Mouse (Mus musculus) neural tube, embryonic 12.5 days (tissue): ENCODE measurements around the gene Fat3. TPM values are rescaled to one million over a fixed set of nuclear protein-coding genes. Genes with fewer than 3 reads are reported as not detected.
A peak's percentile ranks its signal among the peaks of the same experiment; 100 is the strongest.

ENCODE experiments used
- ATAC-seq: fragments of 200-750 bp; cut with Nextera tagmentation; 2 replicates; pipeline ENCODE4 v1.8.0; 2017; ENCODE audit warnings: low read depth, mild to moderate bottlenecking, moderate TSS enrichment, moderate library complexity; ENCODE audit not compliant: low FRiP score
- H3K27ac ChIP-seq: fragments of 300-500 bp; sonication (generic); 2 replicates; pipeline ENCODE4 v1.5.1; 2016
- H3K27me3 ChIP-seq: fragments of 300-500 bp; sonication (generic); replicated peaks from 2 replicates; pipeline ENCODE4 v1.6.1; 2016; ENCODE audit warnings: mild to moderate bottlenecking
- H3K36me3 ChIP-seq: fragments of 300-500 bp; sonication (generic); 2 replicates; pipeline ENCODE4 v1.6.1; 2016; ENCODE audit warnings: mild to moderate bottlenecking
- H3K4me1 ChIP-seq: fragments of 300-500 bp; sonication (generic); 2 replicates; pipeline ENCODE4 v1.6.1; 2016
- H3K4me2 ChIP-seq: fragments of 300-500 bp; sonication (generic); replicated peaks from 2 replicates; pipeline ENCODE4 v1.6.1; 2016; ENCODE audit warnings: mild to moderate bottlenecking
- H3K4me3 ChIP-seq: fragments of 300-500 bp; sonication (generic); 2 replicates; pipeline ENCODE4 v1.5.1; 2016
- H3K9ac ChIP-seq: fragments of 300-500 bp; sonication (generic); 2 replicates; pipeline ENCODE4 v1.6.1; 2016; ENCODE audit warnings: mild to moderate bottlenecking
- H3K9me3 ChIP-seq: fragments of 300-500 bp; sonication (generic); 2 replicates; pipeline ENCODE4 v1.6.1; 2016; ENCODE audit warnings: mild to moderate bottlenecking
- WGBS: fragments of 180-500 bp; shearing (Covaris S2); methylation state at CpG from one replicate; pipeline ENCODE4 v1.1.7; 2016; 5-methylcytosine and 5-hydroxymethylcytosine counted together
- polyA plus RNA-seq: library from polyadenylated mRNA; unstranded; fragments of >200 nt; fragmentation: Nextera tagmentation; extraction: Ambion mirVana; gene quantifications from 2 replicates; pipeline ENCODE4 v1.2.1, GENCODE M21; 2016

Fat3 gene
- polyA plus RNA-seq, 1 experiment from 2014 or later = 12.2 TPM

GRCm38 (mm10) chr9:16147735-16148134, 353.4 kb downstream of the Fat3 start:
- Histone ChIP-seq H3K27me3 (no peaks in the 10 kb centered on the region), H3K4me3 (no peak overlapping the region), H3K4me2 (no peak overlapping the region), H3K4me1 (peaks cover 6% of the 10 kb centered on the region), H3K36me3 (no peaks in the 10 kb centered on the region), H3K9ac (no peak overlapping the region), H3K27ac (no peak overlapping the region), H3K9me3 (no peaks in the 10 kb centered on the region)
- 17% methylated on average over 1 of the region's 1 CpGs for WGBS
- peak; percentile 86 for ATAC-seq

DNA sequence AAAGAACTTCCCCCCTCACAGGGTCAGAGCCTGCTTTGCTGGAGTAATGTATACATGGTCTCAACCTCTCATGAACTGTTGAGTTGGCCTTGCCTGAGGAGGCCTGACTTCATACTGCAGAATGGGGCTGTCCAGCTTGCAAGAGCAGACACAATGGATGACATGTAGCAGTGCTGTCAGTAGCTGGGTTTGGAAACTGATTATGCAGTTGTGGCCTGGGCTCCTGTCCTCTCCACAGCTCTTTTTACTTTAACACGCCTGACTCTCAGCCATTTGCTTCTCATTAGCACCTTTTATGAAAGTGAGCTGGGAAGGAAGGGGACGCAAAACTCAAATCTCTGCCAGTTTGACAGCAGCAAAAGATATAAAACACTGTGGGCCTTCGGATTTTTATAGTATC, 356.4 kb downstream of the Fat3 start:
- ATAC-seq = no peak
- no peak overlapping the region for H3K4me2 ChIP-seq
- no peaks in the 10 kb centered on the region for H3K9me3 ChIP-seq
- no peak overlapping the region for H3K27ac ChIP-seq
- no peaks in the 10 kb centered on the region for H3K36me3 ChIP-seq
- H3K4me3 ChIP-seq = no peak overlapping the region
- H3K9ac ChIP-seq = no peak overlapping the region
- no peaks in the 10 kb centered on the region for H3K27me3 ChIP-seq
- H3K4me1 ChIP-seq = 0 out of 2 replicates have a peak, but pooled peaks cover 4% of the 10 kb centered on the region
- 57% methylated on average over 3 of the region's 3 CpGs for WGBS

DNA sequence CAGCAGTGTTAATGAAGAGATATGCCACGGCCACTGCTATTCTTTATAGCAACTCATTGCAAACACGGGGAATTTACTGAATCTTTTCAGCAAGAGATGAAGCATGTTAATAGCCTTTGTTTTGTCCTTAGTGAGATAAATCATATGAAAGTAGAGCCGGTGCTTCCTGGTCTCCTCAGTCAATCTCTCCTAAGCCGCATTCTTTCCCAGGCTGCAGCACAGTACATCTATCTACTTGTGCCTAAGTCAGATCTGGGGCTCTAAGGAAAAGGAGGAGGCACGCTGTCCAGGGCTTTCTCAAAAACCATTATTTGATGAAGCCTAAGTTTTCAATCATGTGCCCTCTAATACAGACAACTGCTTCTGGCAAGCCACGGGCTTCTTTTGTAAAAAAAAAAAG, 361.8 kb downstream of the Fat3 start:
- no peak overlapping the region for H3K27ac ChIP-seq

DNA sequence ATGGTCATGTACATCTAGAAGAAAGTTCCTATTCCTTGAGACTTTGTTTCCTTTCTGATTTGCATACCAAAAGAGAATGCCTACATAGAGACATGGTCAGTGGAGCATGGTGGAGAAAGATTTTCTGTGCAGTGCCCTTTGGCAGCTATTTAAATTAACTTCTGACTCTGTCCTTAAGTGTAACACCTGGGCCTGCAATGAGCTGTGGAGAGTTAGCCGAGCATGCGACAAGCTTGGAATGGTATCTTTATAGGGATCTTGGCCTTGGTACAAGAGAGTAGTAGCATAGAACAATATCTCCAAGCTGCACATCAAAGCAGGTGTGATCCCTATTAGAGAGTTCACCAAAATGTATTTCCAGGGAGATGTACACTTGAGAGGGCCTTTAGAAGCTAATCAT, 368.0 kb downstream of the Fat3 start:
- no peak for ATAC-seq
- H3K27me3 ChIP-seq = no peaks in the 10 kb centered on the region
- no peaks in the 10 kb centered on the region for H3K36me3 ChIP-seq
- H3K9me3 ChIP-seq = no peaks in the 10 kb centered on the region
- WGBS = 91% methylated on average over 2 of the region's 2 CpGs
- H3K4me1 ChIP-seq = no peaks in the 10 kb centered on the region
- no peak overlapping the region for H3K4me3 ChIP-seq
- no peak overlapping the region for H3K27ac ChIP-seq
- H3K9ac ChIP-seq = no peak overlapping the region
- no peak overlapping the region for H3K4me2 ChIP-seq

More for the DNA sequence above, 361.8 kb downstream of the Fat3 start:
- H3K27me3 ChIP-seq = no peaks in the 10 kb centered on the region
- peaks cover 6% of the 10 kb centered on the region; the same call in 1 of the 2 replicates for H3K4me1 ChIP-seq
- H3K9me3 ChIP-seq = no peaks in the 10 kb centered on the region
- ATAC-seq = no peak
- H3K4me3 ChIP-seq = no peak overlapping the region
- H3K9ac ChIP-seq = no peak overlapping the region
- H3K36me3 ChIP-seq = no peaks in the 10 kb centered on the region
- H3K4me2 ChIP-seq = no peak overlapping the region
- 25% methylated on average over 6 of the region's 6 CpGs for WGBS

GRCm38 (mm10) chr9:16132594-16132993, 368.5 kb downstream of the Fat3 start:
- no peak overlapping the region for H3K4me3 ChIP-seq
- no peaks in the 10 kb centered on the region for H3K4me1 ChIP-seq
- no peak overlapping the region for H3K4me2 ChIP-seq
- H3K9ac ChIP-seq = no peak overlapping the region
- no peak for ATAC-seq
- no peaks in the 10 kb centered on the region for H3K9me3 ChIP-seq
- no peak overlapping the region for H3K27ac ChIP-seq
- H3K27me3 ChIP-seq = no peaks in the 10 kb centered on the region
- WGBS = 80% methylated on average over 1 of the region's 1 CpGs
- no peaks in the 10 kb centered on the region for H3K36me3 ChIP-seq

DNA sequence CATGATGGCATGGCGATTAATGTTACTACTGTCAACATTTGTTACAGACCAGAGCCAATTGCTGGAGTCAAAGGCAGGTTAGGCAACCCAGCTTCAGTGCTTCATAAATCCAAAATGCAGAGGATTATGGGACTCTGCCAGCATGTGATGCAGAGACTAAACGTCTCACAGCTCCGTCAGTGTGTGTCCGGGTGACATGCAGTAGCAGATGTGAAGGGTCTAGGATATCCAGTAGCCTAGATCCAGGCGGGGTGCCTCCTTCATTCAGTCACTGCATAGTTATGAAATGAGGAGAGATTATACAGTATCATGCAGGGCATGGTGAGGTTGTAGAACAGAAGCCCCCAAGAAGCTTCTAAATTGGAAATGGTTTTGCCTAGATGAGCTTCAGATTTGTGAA, 379.3 kb downstream of the Fat3 start:
- no peak overlapping the region for H3K27ac ChIP-seq
- no peak overlapping the region for H3K4me2 ChIP-seq
- ATAC-seq = no peak
- no peak overlapping the region for H3K4me3 ChIP-seq
- no peaks in the 10 kb centered on the region for H3K9me3 ChIP-seq
- WGBS = 79% methylated on average over 5 of the region's 5 CpGs
- no peaks in the 10 kb centered on the region for H3K27me3 ChIP-seq
- no peak overlapping the region for H3K9ac ChIP-seq
- H3K4me1 ChIP-seq = peaks cover 2% of the 10 kb centered on the region; the same call in 1 of the 2 replicates
- no peaks in the 10 kb centered on the region for H3K36me3 ChIP-seq

DNA sequence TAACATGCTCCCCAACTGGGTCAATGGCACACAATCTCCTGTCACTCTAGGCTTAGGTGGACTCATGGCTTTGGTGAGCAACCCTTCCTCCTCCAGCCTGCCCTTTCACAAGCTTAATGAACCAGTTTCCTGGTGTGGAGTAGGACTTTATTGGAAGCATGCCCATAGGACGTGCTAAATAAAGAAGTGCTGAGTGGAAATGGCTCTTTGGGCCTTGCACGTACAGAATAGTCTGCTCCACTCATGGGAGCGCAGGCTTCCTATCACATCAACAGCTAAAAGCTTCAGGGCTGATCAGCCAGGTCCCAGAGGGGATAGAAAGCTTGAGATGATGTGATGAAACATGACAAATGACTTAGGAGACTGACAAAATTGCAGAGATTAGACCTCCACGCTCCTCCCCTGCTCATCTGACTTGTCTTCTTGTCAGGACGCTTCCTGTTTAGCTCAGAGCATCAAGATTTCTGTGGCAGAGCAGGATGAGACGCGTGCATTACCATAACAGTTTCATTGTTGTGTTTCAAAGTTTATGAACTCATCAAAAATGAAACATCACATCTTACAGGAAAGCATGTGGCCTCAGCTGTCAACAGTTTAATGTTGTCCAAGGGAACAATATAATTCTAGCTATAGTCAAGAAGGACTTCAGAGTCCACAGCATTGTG, 386.1 kb downstream of the Fat3 start:
- H3K36me3 ChIP-seq = no peaks in the 10 kb centered on the region
- 76% methylated on average over 7 of the region's 7 CpGs for WGBS
- no peaks in the 10 kb centered on the region for H3K27me3 ChIP-seq
- H3K4me2 ChIP-seq = no peak overlapping the region
- H3K9me3 ChIP-seq = no peaks in the 10 kb centered on the region
- no peak overlapping the region for H3K9ac ChIP-seq
- H3K27ac ChIP-seq = no peak overlapping the region
- no peak for ATAC-seq
- H3K4me3 ChIP-seq = no peak overlapping the region
- no peaks in the 10 kb centered on the region for H3K4me1 ChIP-seq

DNA sequence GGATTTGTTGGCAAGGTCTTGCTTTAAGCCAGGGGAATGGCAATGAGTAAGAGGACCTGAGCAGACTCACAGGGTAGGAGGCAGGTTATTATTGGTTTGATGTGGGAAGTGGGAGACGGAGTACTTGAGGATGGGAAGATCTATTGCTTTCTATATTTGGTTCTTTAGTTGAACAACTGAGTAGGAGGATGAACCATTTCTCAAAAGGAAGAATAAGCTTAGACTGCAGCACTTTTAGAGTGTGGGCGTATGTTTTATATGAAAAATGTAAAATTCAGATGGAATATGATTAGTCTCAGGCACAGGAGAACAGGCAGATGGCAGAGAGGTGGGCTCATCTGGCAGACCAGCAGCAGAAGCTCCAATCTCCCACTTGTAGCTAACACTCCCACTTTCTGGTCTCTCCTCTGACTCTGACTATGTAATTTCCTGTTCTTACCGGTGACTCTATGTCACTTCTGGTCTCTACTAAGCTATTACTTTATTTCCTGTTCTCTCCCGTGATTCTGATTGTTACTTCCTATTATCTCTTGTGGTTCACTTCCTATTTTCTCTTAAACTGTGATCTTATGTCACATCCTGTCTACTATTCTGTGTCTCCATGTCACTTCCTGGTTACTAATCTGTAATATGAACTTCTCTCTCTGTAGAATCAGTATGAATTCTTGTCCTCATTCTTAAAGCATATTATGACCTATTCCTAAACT, 387.0 kb downstream of the Fat3 start:
- H3K4me3 ChIP-seq = no peak overlapping the region
- WGBS = 87% methylated on average over 4 of the region's 4 CpGs
- H3K27me3 ChIP-seq = no peaks in the 10 kb centered on the region
- no peaks in the 10 kb centered on the region for H3K36me3 ChIP-seq
- H3K27ac ChIP-seq = no peak overlapping the region
- no peak overlapping the region for H3K9ac ChIP-seq
- no peak for ATAC-seq
- H3K4me1 ChIP-seq = no peaks in the 10 kb centered on the region
- H3K9me3 ChIP-seq = no peaks in the 10 kb centered on the region
- H3K4me2 ChIP-seq = no peak overlapping the region

DNA sequence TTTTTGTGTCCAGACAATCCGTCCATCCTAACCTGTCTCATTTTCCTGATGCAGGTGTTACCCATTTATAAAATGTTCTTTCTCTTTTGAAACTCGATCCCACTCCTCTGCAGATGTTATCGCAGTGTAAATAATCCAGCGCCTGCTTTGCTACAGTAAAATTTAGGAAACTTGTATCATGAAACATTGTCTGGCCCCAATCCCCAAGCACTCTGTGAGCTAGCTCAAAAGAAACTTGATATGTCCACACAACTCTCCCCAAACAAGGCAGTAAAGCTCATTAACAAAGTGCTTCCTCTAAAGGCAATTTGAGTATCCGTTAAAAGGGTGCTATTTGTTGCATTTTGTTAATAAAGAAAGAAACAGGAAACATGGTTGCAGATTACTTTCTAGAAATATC, 393.2 kb downstream of the Fat3 start:
- Histone ChIP-seq H3K9ac (no peak overlapping the region), H3K27ac (no peak overlapping the region), H3K4me2 (no peak overlapping the region), H3K27me3 (no peaks in the 10 kb centered on the region), H3K4me3 (no peak overlapping the region), H3K9me3 (no peaks in the 10 kb centered on the region), H3K4me1 (no peaks in the 10 kb centered on the region), H3K36me3 (no peaks in the 10 kb centered on the region)
- no peak for ATAC-seq
- WGBS = 69% methylated on average over 5 of the region's 5 CpGs

DNA sequence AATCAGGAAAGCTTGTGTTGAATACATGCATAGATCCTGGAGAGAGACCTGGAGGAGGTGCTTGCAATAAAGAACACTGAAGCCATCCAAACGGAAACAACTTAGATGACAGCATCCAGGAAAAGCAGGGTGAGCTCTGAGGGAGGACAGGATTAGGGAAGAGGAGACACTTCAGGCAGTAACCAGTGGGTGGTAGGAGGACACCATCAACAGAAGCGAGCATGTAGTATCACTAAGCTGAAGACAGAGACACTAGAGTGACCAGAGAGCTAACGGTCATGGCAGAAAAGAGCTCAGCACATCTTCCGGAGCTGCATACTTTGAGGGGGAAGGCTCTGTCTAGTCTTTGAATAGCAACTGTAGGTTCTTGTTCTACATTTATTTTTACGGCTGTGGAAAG, 393.7 kb downstream of the Fat3 start:
- no peaks in the 10 kb centered on the region for H3K36me3 ChIP-seq
- no peak overlapping the region for H3K4me2 ChIP-seq
- no peaks in the 10 kb centered on the region for H3K9me3 ChIP-seq
- 69% methylated on average over 5 of the region's 5 CpGs for WGBS
- no peaks in the 10 kb centered on the region for H3K27me3 ChIP-seq
- no peak overlapping the region for H3K27ac ChIP-seq
- H3K9ac ChIP-seq = no peak overlapping the region
- no peak for ATAC-seq
- H3K4me1 ChIP-seq = no peaks in the 10 kb centered on the region
- no peak overlapping the region for H3K4me3 ChIP-seq

DNA sequence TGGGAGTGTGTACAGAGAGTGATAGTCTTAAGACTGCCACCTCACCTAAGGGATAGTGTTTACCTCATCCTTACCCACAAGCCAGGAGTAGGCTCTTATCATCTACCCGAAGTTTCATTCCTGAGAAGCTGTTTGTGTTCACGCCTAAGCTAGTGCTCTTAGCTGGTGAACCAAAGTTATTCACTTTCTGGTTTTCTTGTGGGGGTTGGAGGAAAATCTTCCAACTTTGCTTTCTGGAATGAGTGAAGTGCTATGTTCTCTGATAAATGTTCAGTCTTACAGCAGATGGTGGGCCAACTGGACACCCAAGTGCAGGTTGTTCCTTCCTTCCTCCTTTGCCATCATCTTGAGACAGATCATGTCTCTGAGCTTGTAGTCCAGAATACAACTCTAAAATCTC, 402.5 kb downstream of the Fat3 start:
- H3K9me3 ChIP-seq = no peaks in the 10 kb centered on the region
- no peak overlapping the region for H3K4me2 ChIP-seq
- no peak overlapping the region for H3K9ac ChIP-seq
- H3K4me1 ChIP-seq = no peaks in the 10 kb centered on the region
- H3K27ac ChIP-seq = no peak overlapping the region
- no peaks in the 10 kb centered on the region for H3K36me3 ChIP-seq
- no peak overlapping the region for H3K4me3 ChIP-seq
- WGBS = 94% methylated on average over 2 of the region's 2 CpGs
- ATAC-seq = no peak
- H3K27me3 ChIP-seq = no peaks in the 10 kb centered on the region

- no peak overlapping the region for H3K4me2 ChIP-seq
- H3K4me3 ChIP-seq = no peak overlapping the region
- ATAC-seq = no peak
- H3K9ac ChIP-seq = no peak overlapping the region
- no peaks in the 10 kb centered on the region for H3K27me3 ChIP-seq
- no peaks in the 10 kb centered on the region for H3K9me3 ChIP-seq
- no peak overlapping the region for H3K27ac ChIP-seq
- WGBS = 75% methylated on average over 8 of the region's 8 CpGs
- no peaks in the 10 kb centered on the region for H3K36me3 ChIP-seq
- peaks cover 10% of the 10 kb centered on the region; the same call in 1 of the 2 replicates for H3K4me1 ChIP-seq
These were observed 407.9 kb downstream of the Fat3 start for GRCm38 (mm10) chr9:16093047-16093668.
